Mouse (Mus musculus): ENCODE measurements around the gene Gspt2. TPM values are rescaled to one million over a fixed set of nuclear protein-coding genes. Genes with fewer than 3 reads are reported as not detected.
"Not testable (repeated sequence)": the region's sequence is repeated elsewhere in the genome, so short reads cannot be mapped to it uniquely, and the experiment has no call there.

Gspt2 gene
- polyA plus RNA-seq (2014; fragmentation: Nextera tagmentation; extraction: Ambion mirVana), result 5.0 and 5.9 TPM in 2 replicates

DNA sequence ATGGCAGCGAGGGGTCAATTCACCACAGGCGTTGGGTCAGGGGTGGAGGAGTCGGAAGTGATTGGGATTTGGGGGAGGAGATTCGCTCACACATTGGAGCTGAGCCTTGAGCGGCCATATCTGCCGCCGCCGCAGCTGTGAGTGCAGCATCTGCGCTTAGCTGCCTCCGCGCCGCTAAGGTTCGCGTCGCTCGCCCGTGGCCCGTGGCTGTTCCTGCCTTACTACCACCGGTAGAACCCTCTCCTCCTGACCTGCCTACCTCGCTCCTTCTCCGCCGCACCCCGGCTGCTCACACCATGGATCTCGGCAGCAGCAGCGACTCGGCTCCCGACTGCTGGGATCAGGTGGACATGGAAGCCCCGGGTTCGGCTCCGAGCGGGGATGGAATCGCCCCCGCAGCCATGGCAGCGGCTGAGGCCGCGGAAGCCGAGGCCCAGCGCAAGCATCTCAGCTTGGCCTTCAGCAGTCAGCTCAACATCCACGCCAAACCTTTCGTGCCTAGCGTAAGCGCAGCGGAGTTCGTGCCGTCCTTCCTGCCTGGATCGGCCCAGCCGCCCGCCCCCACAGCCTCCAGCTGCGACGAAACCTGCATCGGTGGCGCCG, at the start of gene Gspt2:
Gene Gspt2 (plus strand): TSS at position 109 of the 603 bp plus-strand sequence.
- DNase-seq (ENCODE audit: low spot score) (peak; percentile 79), ATAC-seq (ENCODE audit: low read depth) (peak; percentile 91)
- Histone ChIP-seq H3K9me3 (ENCODE audit: control insufficient read depth, low read length) (no peaks in the 10 kb centered on the region), H3K9ac (ENCODE audit: low read depth, low read length) (peak within 1 kb of the TSS; percentile 76), H3K27ac (replicated peaks; ENCODE audit: low read depth, low read length) (peak within 1 kb of the TSS; percentile 48), H3K36me3 (ENCODE audit: control insufficient read depth, insufficient read depth, low read length) (no peaks in the 10 kb centered on the region), H3K4me3 (ENCODE audit: low read depth, low read length) (peak within 1 kb of the TSS; percentile 60), H3K27me3 (replicated peaks; ENCODE audit: control insufficient read depth, insufficient read depth, low read length) (peaks cover 29% of the 10 kb centered on the region; the same call in 1 of the 2 replicates), H3K4me1 (ENCODE audit: control insufficient read depth, insufficient read depth, low read length) (no peaks in the 10 kb centered on the region), H3K4me2 (ENCODE audit: low read depth, low read length) (peak within 1 kb of the TSS; percentile 54)
- 21% methylated on average over 37 of the region's 53 CpGs for WGBS

DNA sequence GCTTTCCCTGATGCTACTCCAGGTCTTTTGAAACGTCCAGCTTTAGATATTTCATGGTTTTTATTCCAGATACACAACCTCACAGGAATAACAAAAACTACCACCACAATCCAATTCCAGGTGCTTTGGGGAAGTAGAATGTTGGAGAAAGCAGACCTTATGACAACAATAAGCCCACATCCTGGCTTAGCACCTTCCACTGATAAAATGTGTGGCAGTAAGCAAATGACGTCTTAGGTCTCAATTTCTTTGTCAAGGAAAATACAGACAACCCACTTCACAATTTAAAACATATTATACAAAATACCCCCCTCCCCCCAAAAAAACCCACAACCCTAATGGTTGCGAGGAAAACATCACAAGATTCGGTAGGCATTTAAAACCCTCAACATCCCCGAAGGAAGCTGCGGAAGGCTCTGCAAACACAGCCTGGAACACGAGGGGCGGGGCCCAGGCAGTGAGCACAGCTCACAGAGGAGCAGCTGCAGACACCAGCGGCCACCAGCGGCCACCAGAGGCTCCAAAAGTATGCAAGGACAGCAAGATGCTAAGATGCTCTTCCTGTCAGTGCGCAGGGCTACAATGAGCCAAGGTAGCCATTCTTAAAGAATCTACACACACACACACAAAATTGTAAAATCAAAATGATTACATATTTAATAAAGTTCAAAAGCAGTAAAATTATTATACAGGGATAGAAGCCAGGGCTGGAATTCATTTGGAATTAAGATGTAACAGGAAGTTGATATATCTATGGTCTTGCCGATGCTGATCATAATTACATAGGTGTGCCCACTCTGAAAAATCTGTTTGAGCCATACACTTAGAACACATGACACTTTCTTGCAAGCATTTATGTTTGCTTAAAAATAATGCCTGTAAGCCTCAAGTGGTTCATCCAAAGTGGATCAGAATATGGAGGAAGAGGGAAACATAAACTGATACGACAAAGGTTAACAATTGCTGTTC, 10.8 kb upstream of the Gspt2 start:
- Histone ChIP-seq H3K4me2 (ENCODE audit: low read depth, low read length) (peak overlapping the region; percentile 46), H3K9ac (ENCODE audit: low read depth, low read length) (peak overlapping the region; percentile 25; the same call in 1 of the 2 replicates), H3K4me1 (ENCODE audit: control insufficient read depth, insufficient read depth, low read length) (no peaks in the 10 kb centered on the region), H3K27ac (replicated peaks; ENCODE audit: low read depth, low read length) (no peak overlapping the region), H3K9me3 (ENCODE audit: control insufficient read depth, low read length) (no peaks in the 10 kb centered on the region), H3K4me3 (ENCODE audit: low read depth, low read length) (peak overlapping the region; percentile 14; the same call in 1 of the 2 replicates), H3K27me3 (replicated peaks; ENCODE audit: control insufficient read depth, insufficient read depth, low read length) (peaks cover 9% of the 10 kb centered on the region), H3K36me3 (ENCODE audit: control insufficient read depth, insufficient read depth, low read length) (no peaks in the 10 kb centered on the region)
- ATAC-seq (ENCODE audit: low read depth), result peak; percentile 90
- DNase-seq (ENCODE audit: low spot score), result peak; percentile 62
- 36% methylated on average over 13 of the region's 13 CpGs for WGBS

DNA sequence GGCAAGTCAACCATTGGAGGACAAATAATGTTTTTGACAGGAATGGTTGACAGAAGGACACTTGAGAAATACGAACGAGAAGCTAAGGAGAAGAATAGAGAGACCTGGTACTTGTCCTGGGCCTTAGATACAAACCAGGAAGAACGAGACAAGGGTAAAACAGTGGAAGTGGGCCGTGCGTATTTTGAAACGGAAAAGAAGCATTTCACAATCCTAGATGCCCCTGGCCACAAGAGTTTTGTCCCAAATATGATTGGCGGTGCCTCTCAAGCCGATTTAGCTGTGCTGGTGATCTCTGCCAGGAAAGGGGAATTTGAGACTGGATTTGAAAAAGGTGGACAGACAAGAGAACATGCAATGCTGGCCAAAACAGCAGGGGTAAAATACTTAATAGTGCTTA, 1.0 kb downstream of the Gspt2 start:
- H3K36me3 ChIP-seq (ENCODE audit: control insufficient read depth, insufficient read depth, low read length), result no peaks in the 10 kb centered on the region
- peak overlapping the region; percentile 76 for H3K9ac ChIP-seq (ENCODE audit: low read depth, low read length)
- no peak overlapping the region for H3K27ac ChIP-seq (replicated peaks; ENCODE audit: low read depth, low read length)
- H3K27me3 ChIP-seq (replicated peaks; ENCODE audit: control insufficient read depth, insufficient read depth, low read length), result peaks cover 29% of the 10 kb centered on the region; the same call in 1 of the 2 replicates
- WGBS, result 62% methylated on average over 8 of the region's 8 CpGs
- peak overlapping the region; percentile 60 for H3K4me3 ChIP-seq (ENCODE audit: low read depth, low read length)
- no peak for ATAC-seq (ENCODE audit: low read depth)
- no peaks in the 10 kb centered on the region for H3K4me1 ChIP-seq (ENCODE audit: control insufficient read depth, insufficient read depth, low read length)
- no peaks in the 10 kb centered on the region for H3K9me3 ChIP-seq (ENCODE audit: control insufficient read depth, low read length)
- peak overlapping the region; percentile 54 for H3K4me2 ChIP-seq (ENCODE audit: low read depth, low read length)
- no peak for DNase-seq (ENCODE audit: low spot score)

DNA sequence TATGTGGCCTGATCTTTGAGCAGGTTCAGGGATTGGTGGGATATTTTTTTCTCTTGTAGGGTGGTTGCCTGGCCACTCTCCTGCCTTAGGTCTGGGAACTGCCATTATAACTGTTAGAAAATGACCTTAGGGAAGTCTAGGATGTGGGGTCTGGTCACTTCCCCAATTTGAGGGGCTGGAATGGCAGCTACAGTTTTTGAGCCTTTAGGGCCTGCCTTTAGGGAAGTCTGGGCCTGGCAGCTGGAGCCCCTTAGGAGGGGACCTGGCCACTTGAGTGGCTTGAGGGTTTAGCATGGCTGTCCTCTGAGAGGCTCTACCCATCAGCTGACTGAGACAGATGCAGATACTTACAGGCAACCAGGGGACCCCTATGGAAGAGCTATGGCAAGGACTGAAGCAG, 12.7 kb downstream of the Gspt2 start:
- no peak overlapping the region for H3K9ac ChIP-seq (ENCODE audit: low read depth, low read length)
- 0 out of 2 replicates have a peak, but pooled peaks cover 2% of the 10 kb centered on the region for H3K27me3 ChIP-seq (replicated peaks; ENCODE audit: control insufficient read depth, insufficient read depth, low read length)
- H3K36me3 ChIP-seq (ENCODE audit: control insufficient read depth, insufficient read depth, low read length), result no peaks in the 10 kb centered on the region
- H3K4me1 ChIP-seq (ENCODE audit: control insufficient read depth, insufficient read depth, low read length), result no peaks in the 10 kb centered on the region
- no peak overlapping the region for H3K27ac ChIP-seq (replicated peaks; ENCODE audit: low read depth, low read length)
- ATAC-seq (ENCODE audit: low read depth) (no peak), DNase-seq (ENCODE audit: low spot score) (no peak)
- no peak overlapping the region for H3K4me3 ChIP-seq (ENCODE audit: low read depth, low read length)
- no peaks in the 10 kb centered on the region for H3K9me3 ChIP-seq (ENCODE audit: control insufficient read depth, low read length)
- H3K4me2 ChIP-seq (ENCODE audit: low read depth, low read length), result no peak overlapping the region

DNA sequence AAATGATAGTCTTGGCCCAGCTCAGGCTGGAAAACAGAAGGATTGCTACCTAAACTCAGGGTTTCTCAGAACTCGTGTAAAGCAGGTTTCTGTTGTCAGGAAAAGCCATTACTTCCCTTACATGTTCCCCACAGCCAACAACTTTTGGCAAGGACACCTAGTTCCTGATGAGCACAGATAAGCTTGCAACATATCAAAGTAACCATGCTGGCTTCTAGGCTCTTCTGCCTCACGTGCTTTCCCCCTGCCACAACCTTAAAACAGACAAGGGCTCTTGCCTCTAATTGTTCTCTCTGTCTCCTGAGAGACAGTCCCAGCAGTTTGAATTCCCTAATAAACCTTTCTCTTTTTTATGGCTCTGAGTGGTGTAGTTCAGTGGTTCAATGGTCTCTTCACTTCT, 21.9 kb downstream of the Gspt2 start:
- Histone ChIP-seq H3K4me2 (ENCODE audit: low read depth, low read length) (no peak overlapping the region), H3K4me3 (ENCODE audit: low read depth, low read length) (no peak overlapping the region), H3K9ac (ENCODE audit: low read depth, low read length) (no peak overlapping the region), H3K27ac (replicated peaks; ENCODE audit: low read depth, low read length) (no peak overlapping the region), H3K4me1 (ENCODE audit: control insufficient read depth, insufficient read depth, low read length) (no peaks in the 10 kb centered on the region), H3K9me3 (ENCODE audit: control insufficient read depth, low read length) (no peaks in the 10 kb centered on the region), H3K36me3 (ENCODE audit: control insufficient read depth, insufficient read depth, low read length) (no peaks in the 10 kb centered on the region), H3K27me3 (replicated peaks; ENCODE audit: control insufficient read depth, insufficient read depth, low read length) (peaks cover 22% of the 10 kb centered on the region)
- DNase-seq (ENCODE audit: low spot score), result no peak
- no peak for ATAC-seq (ENCODE audit: low read depth)
- WGBS, result 44% methylated on average over 2 of the region's 2 CpGs

DNA sequence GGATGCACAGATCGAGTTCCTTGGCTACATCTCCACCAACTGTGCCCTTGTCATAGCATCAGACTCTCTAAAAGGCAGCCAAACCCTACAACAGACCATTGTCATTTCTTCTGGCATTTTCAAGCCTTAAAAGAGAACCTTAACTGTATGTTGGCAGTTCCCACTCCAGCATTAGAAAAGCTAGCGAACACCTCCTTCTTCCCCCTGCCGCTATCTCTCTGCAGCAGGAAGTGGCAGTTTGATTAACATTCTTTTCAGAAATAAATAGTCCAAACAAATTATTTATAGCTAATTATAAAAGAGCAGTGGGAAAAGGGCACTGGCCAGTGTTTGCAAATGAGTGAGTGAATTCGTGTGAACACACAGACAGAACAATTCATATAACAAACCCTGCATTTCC, 34.9 kb downstream of the Gspt2 start:
- WGBS, result 75% methylated on average over 4 of the region's 4 CpGs
- no peaks in the 10 kb centered on the region for H3K9me3 ChIP-seq (ENCODE audit: control insufficient read depth, low read length)
- H3K27me3 ChIP-seq (replicated peaks; ENCODE audit: control insufficient read depth, insufficient read depth, low read length), result peaks cover 8% of the 10 kb centered on the region; the same call in 1 of the 2 replicates
- no peak overlapping the region for H3K9ac ChIP-seq (ENCODE audit: low read depth, low read length)
- no peak overlapping the region for H3K4me2 ChIP-seq (ENCODE audit: low read depth, low read length)
- no peaks in the 10 kb centered on the region for H3K4me1 ChIP-seq (ENCODE audit: control insufficient read depth, insufficient read depth, low read length)
- ATAC-seq (ENCODE audit: low read depth), result no peak
- H3K36me3 ChIP-seq (ENCODE audit: control insufficient read depth, insufficient read depth, low read length), result no peaks in the 10 kb centered on the region
- H3K4me3 ChIP-seq (ENCODE audit: low read depth, low read length), result no peak overlapping the region
- no peak overlapping the region for H3K27ac ChIP-seq (replicated peaks; ENCODE audit: low read depth, low read length)
- no peak for DNase-seq (ENCODE audit: low spot score)

DNA sequence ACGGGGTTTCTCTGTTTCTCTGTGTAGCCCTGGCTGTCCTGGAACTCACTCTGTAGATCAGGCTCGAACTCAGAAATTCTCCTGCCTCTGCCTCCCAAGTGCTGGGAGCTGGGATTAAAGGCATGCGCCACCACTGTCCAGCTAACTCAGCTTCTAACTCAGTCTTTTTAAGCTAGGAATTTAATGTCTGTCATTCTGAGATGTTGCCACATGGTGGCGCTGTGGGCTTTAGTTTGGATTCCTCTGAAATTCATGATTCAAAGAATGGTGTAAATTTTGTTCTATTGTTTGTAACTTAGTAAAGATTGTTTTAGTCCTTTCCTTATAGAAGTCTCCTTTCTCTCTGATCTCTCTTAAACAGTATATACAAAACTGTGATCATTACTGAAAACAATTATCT, 39.1 kb downstream of the Gspt2 start:
- H3K27me3 ChIP-seq (replicated peaks; ENCODE audit: control insufficient read depth, insufficient read depth, low read length), result peaks cover 8% of the 10 kb centered on the region; the same call in 1 of the 2 replicates
- no peak overlapping the region for H3K4me2 ChIP-seq (ENCODE audit: low read depth, low read length)
- H3K27ac ChIP-seq (replicated peaks; ENCODE audit: low read depth, low read length), result no peak overlapping the region
- peak; percentile 17 for DNase-seq (ENCODE audit: low spot score)
- H3K9ac ChIP-seq (ENCODE audit: low read depth, low read length), result no peak overlapping the region
- 42% methylated on average over 4 of the region's 4 CpGs for WGBS
- H3K4me3 ChIP-seq (ENCODE audit: low read depth, low read length), result no peak overlapping the region
- H3K9me3 ChIP-seq (ENCODE audit: control insufficient read depth, low read length), result no peaks in the 10 kb centered on the region
- no peaks in the 10 kb centered on the region for H3K36me3 ChIP-seq (ENCODE audit: control insufficient read depth, insufficient read depth, low read length)
- no peak for ATAC-seq (ENCODE audit: low read depth)
- H3K4me1 ChIP-seq (ENCODE audit: control insufficient read depth, insufficient read depth, low read length), result no peaks in the 10 kb centered on the region

DNA sequence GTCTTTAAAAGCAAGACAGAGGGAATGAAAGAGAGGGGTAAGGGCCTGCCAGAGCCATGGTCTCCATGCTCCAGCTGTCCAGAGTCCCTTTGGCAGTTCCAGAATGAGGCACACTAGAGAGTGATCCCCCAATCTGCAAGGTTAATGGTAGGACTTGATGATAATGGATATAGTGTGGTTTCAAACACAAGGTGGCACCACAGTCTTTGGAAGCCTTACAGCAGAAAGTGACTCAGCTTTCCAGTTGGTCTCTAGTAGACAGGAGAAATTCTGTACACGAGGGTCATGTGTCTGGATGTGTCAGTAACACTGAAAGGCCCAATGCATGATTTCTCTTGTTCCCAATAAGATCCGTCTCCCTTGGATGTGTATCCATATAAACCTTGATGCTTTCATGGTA, 45.7 kb downstream of the Gspt2 start:
- H3K9me3 ChIP-seq (ENCODE audit: control insufficient read depth, low read length); H3K27me3 ChIP-seq (replicated peaks; ENCODE audit: control insufficient read depth, insufficient read depth, low read length); H3K9ac ChIP-seq (ENCODE audit: low read depth, low read length); H3K4me1 ChIP-seq (ENCODE audit: control insufficient read depth, insufficient read depth, low read length); H3K4me3 ChIP-seq (ENCODE audit: low read depth, low read length); H3K36me3 ChIP-seq (ENCODE audit: control insufficient read depth, insufficient read depth, low read length); H3K27ac ChIP-seq (replicated peaks; ENCODE audit: low read depth, low read length); DNase-seq (ENCODE audit: low spot score); ATAC-seq (ENCODE audit: low read depth); H3K4me2 ChIP-seq (ENCODE audit: low read depth, low read length): not testable (repeated sequence)
- no CpG with 5 or more reads among the region's 2 CpGs for WGBS

Data from embryonic facial prominence, embryonic 14.5 days (tissue).